In the genomic region with DNA sequence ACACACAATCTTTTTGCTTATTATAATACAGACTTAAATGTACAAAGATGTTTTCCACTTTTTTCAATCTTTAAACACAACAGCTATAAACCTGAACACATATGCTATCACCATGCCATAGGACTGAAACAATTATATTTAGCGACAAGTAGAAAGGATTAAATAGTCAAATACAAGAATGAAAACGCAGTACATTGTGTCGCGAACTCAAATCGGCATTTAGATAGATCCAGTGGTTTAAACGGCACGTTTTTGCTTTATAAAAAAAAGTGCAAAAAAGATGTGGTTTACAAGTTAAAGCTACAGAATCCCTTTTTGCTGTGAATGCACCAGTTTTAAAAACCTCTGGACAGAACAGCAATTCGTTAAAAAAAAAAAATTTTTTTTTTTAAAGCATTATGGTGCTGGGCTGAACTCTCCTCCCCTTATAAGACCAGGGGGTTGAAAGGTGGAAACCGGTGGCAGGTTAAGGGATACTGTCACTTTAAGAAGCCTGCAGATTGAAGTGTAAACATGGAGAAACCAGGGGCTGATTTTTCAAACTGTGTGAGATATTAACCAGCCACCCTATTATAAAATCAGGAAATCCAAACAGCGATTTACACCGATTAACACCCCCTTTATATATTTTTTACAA, we compare ENCODE assay signal across 9 mouse cellular contexts. TPM values are rescaled to one million over a fixed set of nuclear protein-coding genes. Genes with fewer than 3 reads are reported as not detected.
DNase-seq lines count a peak whose midpoint lies in the region; ATAC-seq lines count a peak whose summit lies in the region.
"Had no signal": no experiment of that assay in that cellular context is flagged by ENCODE, and none has a peak within 500 bp of the region (broad histone marks: within the 10 kb centered on the region; RNA-seq: fewer than 3 reads in every experiment).

No protein-coding gene starts in this region.

- H3K27ac ChIP-seq in limb, embryonic 15.5 days, result peak overlapping the region; percentile 73; the same call in 1 of the 2 replicates

- peaks cover 24% of the 10 kb centered on the region for H3K4me1 ChIP-seq in limb, embryonic 15.5 days

- H3K9ac ChIP-seq in limb, embryonic 15.5 days, result 0 out of 2 replicates have a peak overlapping the region, but pooled peaks have one; percentile 17

- no peaks in the 10 kb centered on the region for H3K9me3 ChIP-seq in limb, embryonic 15.5 days

- no peaks in the 10 kb centered on the region for H3K27me3 ChIP-seq in limb, embryonic 15.5 days

- 2% methylated on average over 11 of the region's 11 CpGs for WGBS in limb, embryonic 15.5 days

- peak overlapping the region; percentile 42 for H3K4me2 ChIP-seq in limb, embryonic 15.5 days

- peak; percentile 36 to 54 for DNase-seq in cerebellum, postnatal 10 days
- DNase-seq in cerebellum, postnatal 36 days, result no peak
- peak; percentile 55 for DNase-seq in thymus, postnatal 0 days (ENCODE audit: low spot score)
- DNase-seq in thymus, postnatal 4 days, result no peak
- no peak for DNase-seq in right cerebral cortex, postnatal 4 days
- no peak for DNase-seq in urinary bladder, postnatal 4 days (ENCODE audit: low spot score in 2 of 2)
- DNase-seq in spleen, adult 12 weeks (ENCODE audit: low spot score), result no peak

- no peaks in the 10 kb centered on the region for H3K36me3 ChIP-seq in limb, embryonic 15.5 days

- peak overlapping the region; percentile 45 for H3K4me3 ChIP-seq in limb, embryonic 15.5 days
- H3K4me3 ChIP-seq: erythroblast, embryonic 14.5 days had no signal

- ATAC-seq in limb, embryonic 15.5 days (ENCODE audit: insufficient number of reproducible peaks, low FRiP score, low TSS enrichment, low read depth), result no peak

RNA-seq across cellular contexts. Expression of a gene that starts 4.1 kb away (rescaled TPM):
- 80.1 and 111 TPM in 2 replicates for polyA plus RNA-seq in thymus, postnatal 0 days (2015; fragmentation: Nextera tagmentation; extraction: Ambion mirVana)
- 38.0 and 46.2 TPM in 2 replicates for polyA plus RNA-seq in limb, embryonic 15.5 days (2015; fragmentation: Nextera tagmentation; extraction: Ambion mirVana)

Comparison
In these comparisons a context has a peak if more than half of its experiments do, and no peak if none do; other contexts are left out.
1. DNase-seq: peak in cerebellum, postnatal 10 days (2 of 2) and thymus, postnatal 0 days (single experiment); none in cerebellum, postnatal 36 days (0 of 2), thymus, postnatal 4 days (single experiment), right cerebral cortex, postnatal 4 days (single experiment), urinary bladder, postnatal 4 days (0 of 2) and spleen, adult 12 weeks (single experiment).